In genomic region chr9:47645056-47645455, GRCm38 (mm10) we compare ENCODE assay signal across 26 mouse cellular contexts.
DNase-seq lines count a peak whose midpoint lies in the region; ATAC-seq and TF ChIP-seq lines count a peak whose summit lies in the region.
"Had no signal": no experiment of that assay in that cellular context is flagged by ENCODE, and none has a peak within 500 bp of the region (broad histone marks: within the 10 kb centered on the region; RNA-seq: fewer than 3 reads in every experiment).

No protein-coding gene starts in this region.

- no peak for ATAC-seq in hindbrain, embryonic 14.5 days (ENCODE audit: low FRiP score)
- ATAC-seq: CD4-positive, CD25-positive, alpha-beta regulatory T cell, adult 4 months; forebrain, embryonic 14.5 days; forebrain, embryonic 16.5 days had no signal

- 86% methylated on average over 2 of the region's 2 CpGs for WGBS in hindbrain, embryonic 14.5 days

- H3K79me2 ChIP-seq in myocyte (ENCODE audit: control insufficient read depth, insufficient read depth) = no peaks in the 10 kb centered on the region

- no peaks in the 10 kb centered on the region for H3K36me3 ChIP-seq in myocyte (ENCODE audit: control insufficient read depth, insufficient read depth)
- H3K36me3 ChIP-seq in hindbrain, embryonic 14.5 days (replicated peaks; ENCODE audit: control insufficient read depth, insufficient read depth) = no peaks in the 10 kb centered on the region
- H3K36me3 ChIP-seq: embryonic facial prominence, embryonic 13.5 days; embryonic facial prominence, embryonic 15.5 days; forebrain, embryonic 10.5 days; forebrain, embryonic 12.5 days; G1E had no signal

- no peak overlapping the region for H3K4me3 ChIP-seq in myocyte
- no peak overlapping the region for H3K4me3 ChIP-seq in hindbrain, embryonic 14.5 days (replicated peaks; ENCODE audit: low read length)
- H3K4me3 ChIP-seq: embryonic facial prominence, embryonic 13.5 days; embryonic facial prominence, embryonic 15.5 days; erythroblast, embryonic 14.5 days; forebrain, embryonic 10.5 days; forebrain, embryonic 12.5 days had no signal

- no peak overlapping the region for H3ac ChIP-seq in myocyte (ENCODE audit: control insufficient read depth, insufficient read length)

- H3K4me1 ChIP-seq in hindbrain, embryonic 14.5 days (replicated peaks; ENCODE audit: control insufficient read depth, insufficient read depth, low read length) = peaks cover 14% of the 10 kb centered on the region

- no peaks in the 10 kb centered on the region for H3K9me3 ChIP-seq in hindbrain, embryonic 14.5 days (ENCODE audit: control insufficient read depth, low read length)
- H3K9me3 ChIP-seq: embryonic facial prominence, embryonic 13.5 days; embryonic facial prominence, embryonic 15.5 days; forebrain, embryonic 10.5 days; forebrain, embryonic 12.5 days; G1E had no signal

- H3K4me2 ChIP-seq in myocyte (ENCODE audit: low read depth) = peak overlapping the region; percentile 61
- H3K4me2 ChIP-seq in hindbrain, embryonic 14.5 days (replicated peaks) = no peak overlapping the region
- H3K4me2 ChIP-seq: embryonic facial prominence, embryonic 13.5 days; embryonic facial prominence, embryonic 15.5 days; forebrain, embryonic 12.5 days had no signal

- no peak for TF ChIP-seq POLR2A in myocyte (IDR thresholded peaks at IDR 0.05; ENCODE audit: insufficient read length, low read depth)

- no peak overlapping the region for H3K9ac ChIP-seq in hindbrain, embryonic 14.5 days
- H3K9ac ChIP-seq: embryonic facial prominence, embryonic 13.5 days; embryonic facial prominence, embryonic 15.5 days; forebrain, embryonic 12.5 days had no signal

- DNase-seq in 3134 (ENCODE audit: extremely low read depth, insufficient read length, low spot score) = peak; percentile 54
- DNase-seq in 3T3-L1 (ENCODE audit: low read depth, low spot score) = peak; percentile 36
- DNase-seq in NIH3T3 (ENCODE audit: low read depth) = peak; percentile 22
- no peak for DNase-seq in right cerebral cortex, postnatal 14 days
- DNase-seq in hindbrain, embryonic 14.5 days (ENCODE audit: low spot score) = no peak
- no peak for DNase-seq in cerebellum, postnatal 4 days (ENCODE audit: low spot score in 2 of 2)
- DNase-seq: adrenal gland, adult 2 months; adrenal gland, postnatal 10 days; adrenal gland, postnatal 25 days; cerebellum, adult 11-12 months; cerebellum, adult 2 months; cerebellum, adult 9-10 months; cerebellum, postnatal 10 days; cerebellum, postnatal 25 days; embryo, embryonic 11 days had no signal

- no peak overlapping the region for H3K27ac ChIP-seq in hindbrain, embryonic 14.5 days
- H3K27ac ChIP-seq: embryonic facial prominence, embryonic 13.5 days; embryonic facial prominence, embryonic 15.5 days; forebrain, embryonic 10.5 days; forebrain, embryonic 12.5 days had no signal

- no peaks in the 10 kb centered on the region for H3K27me3 ChIP-seq in myocyte (ENCODE audit: control insufficient read depth, insufficient read depth, insufficient read length)
- no peaks in the 10 kb centered on the region for H3K27me3 ChIP-seq in hindbrain, embryonic 14.5 days (ENCODE audit: control insufficient read depth, insufficient read depth, low read length)
- H3K27me3 ChIP-seq: CH12.LX; embryonic facial prominence, embryonic 13.5 days; embryonic facial prominence, embryonic 15.5 days; forebrain, embryonic 12.5 days had no signal

TF ChIP-seq in myocyte, 11 proteins besides CTCF, POLR2A, EP300 and RAD21:
- TF ChIP-seq E2F4 (IDR thresholded peaks at IDR 0.05; ENCODE audit: insufficient read depth) (no peak), USF1 (IDR thresholded peaks at IDR 0.05; ENCODE audit: low read depth) (no peak), SRF (IDR thresholded peaks at IDR 0.05; ENCODE audit: control insufficient read depth, insufficient read length, low read depth) (no peak), TCF3 (IDR thresholded peaks at IDR 0.05; ENCODE audit: insufficient read length, low read depth) (no peak)

Comparison
In these comparisons a context has a peak if more than half of its experiments do, and no peak if none do; other contexts are left out.
1. DNase-seq: peak in 3134 (single experiment), 3T3-L1 (single experiment) and NIH3T3 (single experiment); none in right cerebral cortex, postnatal 14 days (single experiment), hindbrain, embryonic 14.5 days (single experiment) and cerebellum, postnatal 4 days (0 of 2).